Mouse (Mus musculus) frontal cortex, postnatal 14 days (tissue): ENCODE results near the gene Svip.

Source experiments
- DNase-seq, 2 experiments: peaks; one replicate each; pipeline ENCODE4 v3.0.0; 2022; ENCODE audit warnings: low spot score in 2 of 2

The Svip gene

DNA sequence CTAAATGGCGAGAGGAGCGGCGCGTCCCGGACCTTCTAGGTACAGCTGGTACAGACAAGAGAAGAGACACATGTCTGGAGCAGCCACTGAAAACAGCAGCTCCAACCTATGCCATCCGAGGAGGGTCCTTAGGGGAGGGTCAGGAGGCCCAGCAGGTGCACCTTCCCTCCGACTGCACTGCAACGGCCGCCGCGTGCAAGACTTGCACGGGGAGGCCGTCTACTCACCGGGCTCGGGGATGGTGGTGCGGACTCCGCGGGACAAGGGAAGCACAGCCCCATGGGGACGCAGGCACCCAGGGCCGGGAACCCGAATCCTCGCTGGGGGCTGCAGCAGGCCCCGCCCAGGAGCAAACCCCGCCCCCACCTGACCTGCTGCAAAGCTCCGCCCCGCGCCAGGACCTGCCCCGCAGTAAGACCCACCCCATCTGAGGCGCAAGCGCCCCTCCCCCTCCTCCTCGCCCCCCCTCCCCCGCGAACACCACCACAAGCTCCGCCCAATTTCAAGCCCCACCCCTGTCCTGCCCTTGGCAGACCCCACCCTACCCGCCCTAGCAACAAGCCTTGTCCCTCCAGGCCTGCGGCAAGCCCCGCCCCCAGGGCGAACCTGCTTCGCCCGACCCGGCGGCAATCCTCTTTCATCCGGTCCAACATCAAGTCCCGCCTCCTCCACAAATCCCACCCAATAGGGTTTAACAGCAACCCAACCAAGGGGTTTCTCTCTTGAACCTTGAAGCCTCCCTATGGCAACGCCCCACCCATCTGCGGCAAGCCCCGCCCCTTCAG is at the start of gene Svip:
Gene Svip, minus strand, starts transcription at position 508 of the 785 bp plus-strand sequence.
- DNase-seq: peak; percentile 89 to 96

DNA sequence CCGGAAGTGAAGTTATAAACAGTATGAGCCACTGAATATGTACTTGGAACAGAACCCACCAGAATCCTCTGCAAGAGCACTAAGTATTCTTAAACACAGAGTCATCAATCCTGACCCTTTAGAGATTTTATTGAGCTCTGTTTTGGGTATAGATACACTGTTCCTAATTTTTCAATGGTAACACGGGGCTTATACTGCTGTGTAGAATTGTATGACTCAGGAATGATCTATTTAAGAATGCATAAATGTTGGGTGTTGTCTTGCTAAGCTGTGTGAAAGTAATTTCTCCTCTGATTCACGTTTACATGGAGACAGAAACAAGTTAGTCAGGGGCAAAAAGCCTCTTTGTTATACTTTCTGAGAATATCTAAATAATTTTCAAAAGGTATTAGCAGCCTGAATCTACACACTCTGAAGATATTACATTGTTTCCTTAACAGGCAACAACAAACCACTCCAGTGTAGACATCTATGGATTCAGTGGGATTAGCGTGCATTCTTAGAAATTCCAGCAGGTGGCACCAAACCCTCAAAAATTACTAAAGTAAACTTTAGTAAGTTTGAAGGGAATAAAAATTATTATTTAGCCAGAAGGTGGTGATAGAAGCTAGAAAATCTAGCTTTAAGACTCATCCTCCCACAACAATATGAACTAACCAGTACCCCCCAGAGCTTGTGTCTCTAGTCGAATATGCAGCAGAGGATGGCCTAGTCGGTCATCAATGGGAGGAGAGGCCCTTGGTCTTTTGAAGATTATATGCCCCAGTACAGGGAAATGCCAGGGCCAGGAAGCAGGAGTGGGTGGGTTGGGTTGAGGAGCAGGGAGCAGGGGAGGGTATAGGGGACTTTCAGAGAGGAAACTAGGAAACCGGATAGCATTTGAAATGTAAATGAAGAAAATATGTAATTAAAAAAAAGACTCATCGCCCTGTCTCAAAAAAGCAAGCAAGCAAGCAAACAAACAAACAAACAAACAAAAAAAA is 32.1 kb upstream of the Svip start:
- DNase-seq: peak in 1 of 2 experiments; percentile 57

DNA sequence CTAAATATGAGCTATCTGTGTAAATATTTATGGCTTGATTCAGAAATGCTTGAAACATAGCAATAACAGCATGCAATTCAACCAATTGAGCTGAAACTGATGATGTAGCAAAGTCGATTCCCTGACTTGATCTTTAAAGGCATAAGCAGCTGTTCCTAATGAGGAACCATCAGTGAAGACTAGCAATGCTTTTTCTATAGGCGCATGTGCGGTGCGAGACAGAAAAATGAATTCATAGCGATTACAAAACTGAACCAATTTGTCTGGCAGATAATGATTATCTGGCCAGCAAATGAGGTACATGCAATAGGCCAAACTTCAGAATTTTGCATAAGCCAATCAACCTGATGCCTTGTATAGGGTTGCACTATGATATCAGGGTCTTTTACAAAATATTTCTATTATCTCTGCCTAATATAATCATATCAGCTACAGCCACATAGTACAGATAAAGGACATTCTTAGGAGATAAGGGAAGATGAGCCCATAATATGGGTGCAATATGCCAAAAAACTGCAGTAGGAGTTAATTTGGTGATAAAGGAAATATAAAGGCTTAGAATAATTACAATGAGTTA is 18.3 kb upstream of the Svip start:
- no peak for DNase-seq

DNA sequence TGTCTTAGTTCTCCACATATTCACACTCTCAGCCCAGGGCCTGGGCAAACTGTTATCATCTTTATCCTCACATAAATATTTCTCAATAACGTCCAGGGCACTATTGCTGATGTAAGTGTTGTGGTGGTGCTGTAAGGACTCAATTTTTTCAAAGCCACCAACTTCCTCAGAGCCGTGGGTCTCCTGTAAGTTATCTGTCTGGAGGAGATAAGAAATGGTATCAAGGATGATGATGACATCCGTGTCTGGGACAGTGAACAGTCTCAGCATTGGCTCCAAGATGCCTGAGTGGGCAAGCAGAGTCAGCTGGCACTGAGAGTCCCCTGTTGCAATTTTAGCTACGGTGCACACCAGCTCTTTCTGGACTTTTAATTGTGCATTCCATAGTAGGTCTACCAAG is 16.2 kb upstream of the Svip start:
- DNase-seq: no peak

DNA sequence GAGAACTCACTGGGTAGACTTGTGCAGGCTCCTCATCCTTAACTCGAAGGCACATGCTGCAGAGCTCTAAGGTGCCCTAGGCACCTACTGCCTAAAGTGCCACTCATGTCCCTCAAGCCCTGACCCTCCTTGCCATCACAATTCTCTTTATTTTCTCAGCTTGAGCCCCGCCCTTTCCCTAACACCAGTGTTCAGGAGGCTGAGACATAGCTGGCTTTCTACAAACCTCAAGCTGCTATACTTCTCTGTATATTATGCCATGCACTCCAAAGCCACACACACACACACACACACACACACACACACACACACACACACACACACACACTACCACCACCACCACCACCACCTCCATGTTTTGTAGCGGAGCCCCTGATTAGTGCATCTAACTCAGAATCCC is 9.8 kb upstream of the Svip start, which contains the start of gene 1700015G11Rik:
Gene 1700015G11Rik, minus strand, starts transcription at position 101 of the 400 bp plus-strand sequence.
- DNase-seq: no peak

DNA sequence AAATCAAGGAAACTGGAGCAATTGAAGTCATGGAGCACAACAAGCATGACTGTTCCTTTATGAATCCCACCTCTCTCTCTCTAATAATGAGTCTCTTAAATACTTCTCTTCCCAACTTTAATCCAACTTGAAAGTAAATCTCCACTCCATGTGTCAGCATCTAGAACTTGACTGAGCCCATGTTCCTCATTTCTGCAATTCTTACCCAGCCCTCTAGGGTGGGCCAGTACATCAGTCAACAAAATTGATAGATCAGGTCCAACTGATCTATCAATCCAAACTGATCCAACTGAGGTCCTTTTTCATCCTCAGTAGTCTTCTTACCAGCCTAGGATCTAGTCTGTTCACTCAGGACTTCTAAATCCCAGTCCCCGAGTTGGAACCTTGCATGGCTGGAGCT is 9.4 kb upstream of the Svip start:
- DNase-seq: no peak

DNA sequence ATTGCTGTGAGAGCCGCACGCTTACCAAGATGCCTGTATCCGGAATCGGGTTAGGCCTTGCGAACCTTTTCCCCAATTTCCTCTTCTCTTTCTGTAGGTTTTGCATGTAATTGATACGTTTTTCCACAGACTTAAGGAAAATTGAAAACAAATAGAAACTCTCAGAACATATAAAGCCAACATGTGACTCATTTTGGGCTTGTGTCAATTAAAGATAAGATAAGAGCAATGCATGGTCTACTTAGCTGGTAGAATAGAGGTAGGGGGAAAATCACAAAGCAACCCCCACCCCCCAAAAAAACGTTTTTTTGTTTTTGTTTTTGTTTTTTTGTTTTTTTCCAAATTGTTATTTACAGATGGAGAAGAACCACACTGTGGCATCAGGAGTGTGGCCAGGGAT is 7.6 kb upstream of the Svip start:
- no peak for DNase-seq

DNA sequence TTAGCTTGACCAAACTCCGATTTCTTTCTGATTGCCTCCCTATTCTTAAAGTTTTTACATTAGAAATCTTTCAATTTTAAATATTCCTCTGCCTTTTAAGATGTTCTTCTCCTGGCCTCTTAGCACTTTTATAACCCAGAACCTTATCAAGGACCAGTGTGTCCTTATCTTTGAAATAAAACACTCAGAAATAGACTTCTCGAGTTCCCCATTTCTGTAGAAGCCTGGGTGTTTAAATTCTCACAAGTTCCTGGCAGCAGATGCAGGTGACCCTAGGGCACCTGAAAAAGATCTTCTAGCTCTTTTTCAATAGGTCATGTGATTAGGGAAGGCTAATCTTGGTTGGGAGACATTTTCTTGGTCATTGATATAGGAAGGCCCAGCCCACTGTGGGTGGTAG is 1.3 kb upstream of the Svip start:
- DNase-seq: no peak

DNA sequence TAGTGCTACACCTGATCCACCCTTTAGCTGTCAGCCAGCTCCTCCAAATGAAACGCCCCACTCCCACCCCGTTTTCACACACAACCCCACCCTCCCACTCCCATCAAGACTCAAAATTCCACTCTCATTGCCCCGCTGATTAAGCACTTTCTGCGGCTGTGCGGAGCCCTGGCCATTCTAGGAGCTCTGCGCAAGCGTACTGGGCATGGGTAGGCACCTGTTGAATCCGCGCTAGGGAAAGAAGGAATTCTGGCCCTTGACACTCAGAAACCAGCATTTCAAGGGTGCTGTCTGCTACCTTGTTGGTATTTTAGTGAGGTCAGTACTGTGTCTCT is 445 bp upstream of the Svip start:
- DNase-seq: no peak

DNA sequence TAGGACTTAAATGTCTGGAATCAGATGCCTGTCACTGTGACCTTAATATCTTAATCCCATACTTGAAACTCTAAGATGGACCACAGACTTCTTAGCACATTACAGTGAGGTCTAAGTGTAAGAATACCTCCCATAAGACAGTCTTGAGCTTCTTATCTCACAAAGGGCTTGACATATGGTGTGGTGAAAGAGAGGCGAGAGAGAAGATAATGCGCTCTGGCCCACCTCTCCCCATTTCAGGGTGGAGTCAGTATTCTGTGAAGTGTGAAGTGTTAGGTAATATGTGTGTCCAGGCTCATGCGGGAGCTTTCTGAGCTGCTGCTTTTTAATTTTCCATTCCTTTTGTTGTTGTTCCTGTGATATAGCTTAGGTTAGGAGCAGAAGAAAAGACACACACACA is 14.8 kb downstream of the Svip start:
- no peak for DNase-seq

DNA sequence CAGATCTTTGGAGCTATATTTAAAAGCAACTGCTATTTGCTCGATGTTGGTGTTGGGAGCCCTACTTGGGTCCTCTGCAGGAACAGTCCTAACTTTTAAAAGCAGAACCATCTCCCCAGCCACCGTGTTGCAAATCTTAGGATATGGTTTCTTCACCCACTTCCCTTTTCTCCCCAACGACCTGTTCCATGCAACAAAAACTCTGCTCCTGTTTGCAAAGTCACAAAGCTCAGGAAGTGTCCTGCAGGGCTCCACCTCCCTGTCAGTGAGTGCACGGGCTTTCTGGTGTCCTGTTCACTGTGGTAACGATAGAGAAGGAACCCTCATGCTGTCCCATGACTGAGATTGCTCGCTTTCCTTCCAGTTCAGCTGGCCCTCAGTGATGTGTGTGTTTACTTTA is 18.9 kb downstream of the Svip start:
- DNase-seq: no peak

DNA sequence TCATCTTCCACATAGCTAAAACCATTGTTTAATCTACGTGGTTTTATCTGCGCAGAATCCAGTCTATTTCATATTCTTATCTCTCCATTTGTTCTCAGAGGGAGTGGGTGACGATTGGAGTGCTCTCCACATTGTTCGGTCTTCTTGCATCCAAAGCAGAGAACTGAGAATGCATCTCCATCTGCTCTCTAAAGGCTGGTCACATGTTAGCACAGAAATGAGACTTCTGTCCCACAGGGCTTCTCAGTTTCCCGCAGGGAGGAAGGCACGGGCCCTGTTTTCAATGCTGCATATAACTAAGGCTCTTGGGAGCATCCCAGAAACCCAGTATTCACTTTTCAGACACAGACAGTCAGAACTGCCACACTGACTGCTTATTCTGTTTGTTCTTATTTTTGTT is 20.1 kb downstream of the Svip start:
- no peak for DNase-seq

DNA sequence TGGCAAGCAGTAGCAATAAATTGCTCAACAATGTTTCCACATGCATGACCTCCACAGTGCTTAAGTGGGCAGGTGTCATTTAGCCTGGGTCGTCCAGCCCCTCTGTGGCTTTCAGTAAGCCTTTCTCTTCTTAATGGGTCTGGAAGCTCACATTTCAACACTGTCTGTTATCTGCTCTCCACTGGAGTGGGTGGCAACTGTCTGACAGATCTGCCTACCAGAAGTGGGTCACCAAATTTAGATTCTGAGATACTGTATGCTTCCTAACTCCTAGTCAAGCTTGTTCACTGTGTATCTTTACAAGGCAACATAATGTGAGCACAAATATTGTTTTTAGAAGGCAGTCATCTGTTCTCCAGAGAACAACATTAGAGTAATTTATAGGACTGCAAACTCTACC is 23.5 kb downstream of the Svip start:
- DNase-seq: no peak

DNA sequence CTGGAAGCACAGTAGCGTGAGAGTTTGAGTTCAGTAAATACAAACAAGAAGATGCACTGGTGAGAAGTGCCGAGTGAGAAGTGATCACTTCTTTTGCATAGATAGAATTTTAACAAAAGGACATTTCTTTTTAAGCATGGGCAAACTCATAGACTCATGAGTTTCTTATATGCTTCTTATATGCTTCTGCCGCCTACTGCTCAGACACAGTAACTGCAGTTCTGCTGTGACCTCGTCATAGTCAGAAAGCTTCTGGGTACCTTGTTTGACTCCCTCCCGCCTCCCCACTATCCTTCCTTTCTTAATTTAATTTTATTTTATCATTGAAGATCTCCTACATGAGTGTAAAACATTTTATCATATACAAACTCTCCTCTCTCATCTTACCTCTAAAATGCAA is 26.5 kb downstream of the Svip start:
- DNase-seq: no peak

DNA sequence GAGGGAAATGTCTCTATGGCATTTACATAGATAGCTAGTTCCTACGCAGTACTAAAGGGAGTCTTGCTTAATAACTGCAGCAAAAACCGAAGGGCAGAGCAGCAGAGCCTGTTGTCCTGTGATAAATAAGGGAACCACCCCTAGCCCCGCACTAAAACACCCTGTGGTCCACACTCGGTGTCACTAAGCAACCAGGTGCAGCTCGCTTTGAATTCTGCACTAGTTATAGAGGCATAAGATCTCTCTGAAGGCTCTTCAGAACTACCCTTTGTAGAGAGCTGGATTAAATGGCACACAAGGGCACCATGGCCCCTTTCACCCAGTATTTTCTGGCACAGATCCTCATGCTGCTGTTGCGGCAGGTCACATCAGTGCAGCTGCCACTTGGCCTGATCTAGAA is 30.6 kb downstream of the Svip start:
- DNase-seq: no peak

DNA sequence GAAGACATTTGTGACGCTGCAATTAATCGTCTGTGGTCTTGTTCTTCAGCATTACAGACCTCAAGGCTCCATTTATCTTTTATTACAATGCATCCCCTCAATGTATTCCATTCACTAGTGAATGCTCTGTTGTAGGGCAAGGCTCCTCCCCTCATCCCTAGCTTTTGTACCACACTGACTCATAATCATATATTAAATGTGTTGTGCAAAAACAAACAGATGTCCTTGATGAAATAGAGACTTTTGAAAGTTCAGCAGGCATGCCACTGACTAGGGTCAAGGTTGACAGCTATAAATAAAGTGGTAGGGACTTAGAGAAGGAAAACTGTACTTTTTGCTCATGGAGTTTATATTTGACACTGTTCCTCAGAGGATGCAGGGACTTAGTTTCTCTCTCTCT is 32.3 kb downstream of the Svip start:
- no peak for DNase-seq

DNA sequence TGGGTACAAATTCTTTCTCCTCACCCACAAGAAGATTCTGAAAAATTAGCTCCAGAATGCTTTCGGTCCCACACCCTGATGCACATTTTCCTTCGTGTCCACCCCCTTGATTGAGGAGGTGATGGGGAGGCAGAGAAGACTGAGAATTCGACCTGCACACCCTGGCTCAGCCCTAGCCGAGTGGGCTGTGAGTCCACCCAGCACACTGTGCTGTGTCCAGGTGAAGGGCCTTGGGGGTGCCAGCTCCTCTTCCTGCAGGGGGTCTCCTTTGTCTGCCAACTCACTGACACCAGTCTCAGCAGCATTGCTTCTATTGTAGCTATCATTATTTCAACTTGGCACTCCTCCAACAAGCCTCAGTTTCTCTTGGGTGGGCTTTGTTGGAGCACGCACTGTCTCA is 32.7 kb downstream of the Svip start:
- no peak for DNase-seq

DNA sequence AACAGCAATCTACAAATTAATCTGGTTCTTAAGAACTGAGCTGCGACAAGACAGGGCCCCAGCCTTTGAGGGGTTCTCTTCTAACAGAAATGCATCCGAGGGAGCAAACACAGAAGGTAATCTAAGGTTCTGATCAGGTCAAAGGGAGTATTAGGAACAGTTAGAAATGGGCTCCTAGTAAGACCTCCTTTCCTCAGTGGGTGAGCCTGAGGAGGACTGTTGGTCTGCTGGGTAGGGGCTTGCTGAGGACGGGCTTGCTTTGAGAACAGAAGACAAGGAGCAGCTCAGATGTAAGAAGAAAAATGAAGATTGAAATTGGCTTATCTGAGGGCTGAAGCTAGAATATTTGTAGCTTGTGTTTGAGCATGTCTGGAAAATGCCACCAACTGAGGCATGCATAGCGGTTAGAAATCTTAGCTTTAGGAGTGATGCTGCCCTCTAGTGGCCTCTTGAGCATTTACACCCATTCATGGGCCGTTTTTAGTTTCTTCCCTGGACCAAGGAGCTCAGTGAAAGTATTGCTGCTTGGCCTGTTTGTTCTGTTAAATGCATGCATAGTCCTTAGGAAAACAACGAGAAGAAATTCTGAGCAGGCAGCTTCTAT is 33.5 kb downstream of the Svip start:
- DNase-seq: peak in 1 of 2 experiments; percentile 50

DNA sequence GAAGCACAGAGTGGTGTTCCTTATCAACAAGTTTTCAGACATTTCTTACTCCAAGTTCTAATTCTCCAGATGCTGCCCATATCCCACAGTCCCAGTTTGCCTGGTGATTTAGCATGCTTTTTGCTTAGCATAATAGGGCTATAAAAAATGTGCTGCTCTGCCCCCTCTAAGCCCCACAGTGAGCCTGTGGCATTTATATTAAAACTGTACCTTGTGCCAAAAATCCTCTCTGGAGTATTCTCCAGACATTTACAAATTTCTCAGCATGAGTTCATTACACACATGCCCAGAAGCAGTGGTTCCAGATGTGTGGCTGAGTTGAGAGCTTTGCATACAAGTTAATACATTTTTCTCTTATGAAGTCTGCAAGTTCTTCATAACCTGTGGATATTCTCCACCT is 36.4 kb downstream of the Svip start:
- DNase-seq: no peak

DNA sequence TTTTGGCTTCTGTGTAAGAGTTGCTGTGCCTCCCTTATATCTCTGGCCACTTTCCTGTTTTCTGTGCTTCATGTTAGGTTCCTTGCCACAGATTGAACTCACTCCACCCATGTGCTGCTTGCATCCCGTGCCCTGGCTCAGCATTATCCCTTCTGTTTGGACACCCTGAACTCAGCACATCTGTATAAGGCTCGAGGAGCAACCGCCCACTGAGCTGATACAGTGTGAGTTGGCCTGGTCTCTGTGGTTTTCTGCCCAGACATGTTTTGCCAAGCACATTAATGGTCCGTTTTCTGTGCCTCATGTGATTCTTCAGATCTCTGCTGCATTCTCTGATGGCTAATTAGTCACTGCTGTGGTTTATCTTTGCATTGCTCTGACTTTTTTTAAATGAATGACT is 38.2 kb downstream of the Svip start:
- no peak for DNase-seq

DNA sequence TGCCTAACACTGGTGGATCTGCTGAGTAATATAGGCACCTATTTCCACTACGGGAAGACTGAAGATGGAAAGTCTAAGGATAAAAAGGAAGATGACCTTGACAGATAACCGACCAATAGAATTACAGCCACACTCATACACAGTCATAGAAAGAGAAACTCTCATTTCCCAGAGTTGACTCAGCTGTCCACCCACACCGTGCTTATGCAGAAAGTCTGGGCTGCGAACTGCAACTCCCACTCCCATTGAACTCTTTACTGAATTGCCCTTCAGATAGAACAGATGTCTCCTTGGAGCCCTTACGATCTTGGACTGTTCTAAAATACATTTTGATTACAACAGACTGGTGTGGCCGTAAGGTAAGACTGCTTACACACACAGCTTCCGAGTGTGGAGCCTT is 41.1 kb downstream of the Svip start:
- no peak for DNase-seq
